Mouse (Mus musculus) lung, embryonic 14.5 days (tissue): ENCODE measurements around the gene Ap2a2. TPM values are rescaled to one million over a fixed set of nuclear protein-coding genes. Genes with fewer than 3 reads are reported as not detected.
A peak's percentile ranks its signal among the peaks of the same experiment; 100 is the strongest.

Source experiments
- ATAC-seq: fragments of 200-750 bp; cut with Nextera tagmentation; 2 replicates; pipeline ENCODE4 v1.8.0; 2017; ENCODE audit warnings: mild to moderate bottlenecking, moderate TSS enrichment, moderate library complexity; ENCODE audit not compliant: insufficient read depth
- DNase-seq: peaks from one replicate; pipeline ENCODE4 v3.0.0-alpha.2; 2015
- H3K27ac ChIP-seq: fragments of 300-500 bp; sonication (generic); 2 replicates; pipeline ENCODE4 v1.5.1; 2014; ENCODE audit warnings: low read depth, mild to moderate bottlenecking, moderate library complexity
- H3K27me3 ChIP-seq: fragments of 300-500 bp; sonication (generic); 2 replicates; pipeline ENCODE4 v1.6.1; 2014; ENCODE audit warnings: low read length, control low read depth; ENCODE audit not compliant: insufficient read depth
- H3K36me3 ChIP-seq: fragments of 300-500 bp; sonication (generic); 2 replicates; pipeline ENCODE4 v1.6.1; 2014; ENCODE audit warnings: control low read depth; ENCODE audit not compliant: insufficient read depth
- H3K4me1 ChIP-seq: fragments of 300-500 bp; sonication (generic); 2 replicates; pipeline ENCODE4 v1.6.1; 2014; ENCODE audit warnings: antibody characterized with exemption, control low read depth; ENCODE audit not compliant: insufficient read depth
- H3K4me2 ChIP-seq: fragments of 300-500 bp; sonication (generic); 2 replicates; pipeline ENCODE4 v1.6.1; 2014; ENCODE audit warnings: mild to moderate bottlenecking
- H3K4me3 ChIP-seq: fragments of 300-500 bp; sonication (generic); 2 replicates; pipeline ENCODE4 v1.5.1; 2014; ENCODE audit warnings: low read depth, low read length
- H3K9ac ChIP-seq: fragments of 300-500 bp; sonication (generic); 2 replicates; pipeline ENCODE4 v1.6.1; 2014
- H3K9me3 ChIP-seq: fragments of 300-500 bp; sonication (generic); 2 replicates; pipeline ENCODE4 v1.6.1; 2016; ENCODE audit warnings: low read depth, low read length, control low read depth
- CTCF ChIP-seq: IDR thresholded peaks from 2 replicates; pipeline ENCODE4 v1.5.1; 2016; ENCODE audit warnings: antibody characterized with exemption, low read depth
- WGBS: fragments of 180-500 bp; shearing (Covaris S2); extraction: QIAGEN DNeasy Blood & Tissue Kit; methylation state at CpG from one replicate; pipeline ENCODE4 v1.1.7; 2014; 5-methylcytosine and 5-hydroxymethylcytosine counted together
- polyA plus RNA-seq: library from polyadenylated mRNA; unstranded; fragments of >200 nt; fragmentation: Nextera tagmentation; extraction: Ambion mirVana; gene quantifications from 2 replicates; pipeline ENCODE4 v1.2.1, GENCODE M21; 2014

Gene Ap2a2
- 63.1 and 67.6 TPM in 2 replicates for polyA plus RNA-seq

DNA sequence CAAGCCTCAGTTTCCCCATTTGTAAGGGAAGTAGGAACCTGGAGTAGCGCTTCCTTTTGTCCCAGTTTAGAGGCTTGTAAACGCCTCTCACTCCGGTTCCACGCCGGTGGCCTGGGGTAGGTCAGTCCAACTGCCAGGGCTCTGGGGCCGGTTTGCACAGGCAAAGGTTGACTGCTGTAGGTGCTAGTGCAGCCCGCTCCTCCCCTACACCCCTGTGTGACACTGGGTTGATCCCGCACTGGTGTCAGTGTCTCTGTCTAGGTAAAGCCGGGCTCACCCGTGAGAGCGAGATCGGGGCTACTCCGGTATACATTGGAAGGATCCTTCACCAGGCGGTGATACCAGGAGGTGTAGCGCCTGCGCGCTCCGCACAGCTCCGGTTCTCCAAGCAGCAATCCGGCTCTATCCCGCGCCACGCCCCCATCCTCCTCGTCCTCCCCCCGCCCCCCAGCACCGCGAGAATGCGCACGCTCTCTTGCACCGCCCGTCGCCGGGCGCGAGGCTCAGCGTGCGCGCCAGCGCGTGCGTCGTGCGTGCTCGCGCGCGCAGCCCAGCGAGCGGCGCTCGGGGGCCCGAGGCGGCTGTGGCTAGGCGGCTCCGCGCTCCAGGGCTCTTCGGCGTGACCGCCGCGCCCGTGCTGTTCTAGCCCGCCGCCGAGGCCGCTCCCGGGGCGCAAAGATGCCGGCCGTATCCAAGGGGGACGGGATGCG is at the start of gene Ap2a2:
TSS of gene Ap2a2 (plus strand) at position 492 of the 710 bp plus-strand sequence.
- WGBS: under 1% methylated on average over 72 of the region's 72 CpGs
- no peaks in the 10 kb centered on the region for H3K9me3 ChIP-seq
- no peaks in the 10 kb centered on the region for H3K27me3 ChIP-seq
- peak; percentile 93 for ATAC-seq
- peak within 1 kb of the TSS; percentile 77 for H3K27ac ChIP-seq
- peak within 1 kb of the TSS; percentile 90 for H3K4me2 ChIP-seq
- no peak for TF ChIP-seq CTCF
- H3K9ac ChIP-seq: peak within 1 kb of the TSS; percentile 97
- peak within 1 kb of the TSS; percentile 98 for H3K4me3 ChIP-seq
- H3K36me3 ChIP-seq: peaks cover 9% of the 10 kb centered on the region
- H3K4me1 ChIP-seq: no peaks in the 10 kb centered on the region
- DNase-seq: peak; percentile 97

GRCm38 (mm10) chr7:141517638-141518037 is 44.3 kb upstream of the Ap2a2 start:
- 77% methylated on average over 4 of the region's 4 CpGs for WGBS
- TF ChIP-seq CTCF: no peak
- H3K27me3 ChIP-seq: no peaks in the 10 kb centered on the region

DNA sequence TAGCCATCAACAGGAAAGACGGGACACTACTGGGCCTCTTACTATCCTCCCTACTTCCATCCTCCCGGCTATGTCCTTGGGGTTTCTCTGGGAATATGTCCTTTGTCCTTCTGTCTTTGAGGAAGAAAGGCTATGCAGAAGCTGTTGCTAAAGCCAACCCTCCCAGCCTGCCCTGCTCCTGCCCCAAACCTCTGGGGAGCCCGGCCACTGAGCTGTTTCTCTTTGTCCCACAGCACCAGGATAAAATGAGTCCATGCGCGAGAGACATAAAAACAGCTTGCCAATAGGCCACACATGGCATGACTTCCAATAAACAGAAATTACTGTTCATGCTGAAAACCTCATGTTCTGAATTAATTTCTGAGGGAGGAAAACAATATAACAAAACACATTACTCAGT is 43.7 kb upstream of the Ap2a2 start:
- ATAC-seq (no peak), DNase-seq (no peak)
- no peak for TF ChIP-seq CTCF
- Histone ChIP-seq H3K27me3 (no peaks in the 10 kb centered on the region), H3K4me3 (no peak overlapping the region), H3K4me1 (no peaks in the 10 kb centered on the region), H3K36me3 (peaks cover 6% of the 10 kb centered on the region; the same call in 1 of the 2 replicates), H3K4me2 (no peak overlapping the region), H3K9me3 (no peaks in the 10 kb centered on the region), H3K27ac (no peak overlapping the region), H3K9ac (no peak overlapping the region)
- WGBS: 90% methylated on average over 5 of the region's 5 CpGs

More at GRCm38 (mm10) chr7:141517638-141518037, 44.3 kb upstream of the Ap2a2 start:
- H3K27ac ChIP-seq: no peak overlapping the region
- H3K9ac ChIP-seq: no peak overlapping the region
- no peak overlapping the region for H3K4me2 ChIP-seq
- DNase-seq (no peak), ATAC-seq (no peak)
- H3K4me1 ChIP-seq: no peaks in the 10 kb centered on the region
- no peak overlapping the region for H3K4me3 ChIP-seq
- no peaks in the 10 kb centered on the region for H3K9me3 ChIP-seq
- H3K36me3 ChIP-seq: peaks cover 6% of the 10 kb centered on the region; the same call in 1 of the 2 replicates

DNA sequence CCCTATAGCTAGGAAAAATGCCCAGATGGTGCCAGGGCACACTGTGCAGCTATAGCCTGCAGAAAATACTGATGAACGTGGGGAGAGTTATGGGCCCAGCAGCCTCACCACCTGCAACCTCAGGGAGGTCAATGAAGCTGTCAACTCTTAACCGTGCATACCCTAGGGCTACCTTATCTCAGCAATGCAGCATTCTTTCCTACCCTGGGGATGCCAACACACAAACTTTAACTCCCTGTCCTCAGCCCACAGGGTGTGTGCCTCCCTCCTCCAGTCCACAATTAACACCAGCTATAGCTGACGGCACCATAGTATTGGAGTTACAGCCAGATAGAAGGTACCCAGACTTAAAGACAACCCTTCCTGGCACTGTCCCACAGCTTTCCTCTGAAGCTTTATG is 43.0 kb upstream of the Ap2a2 start:
- WGBS: 71% methylated on average over 3 of the region's 3 CpGs
- H3K27ac ChIP-seq: no peak overlapping the region

GRCm38 (mm10) chr7:141519795-141520194 is 42.2 kb upstream of the Ap2a2 start:
- Histone ChIP-seq H3K9me3 (no peaks in the 10 kb centered on the region), H3K4me3 (no peak overlapping the region), H3K4me2 (no peak overlapping the region), H3K27me3 (no peaks in the 10 kb centered on the region), H3K36me3 (peaks cover 2% of the 10 kb centered on the region; the same call in 1 of the 2 replicates), H3K4me1 (no peaks in the 10 kb centered on the region), H3K27ac (no peak overlapping the region), H3K9ac (no peak overlapping the region)
- DNase-seq (no peak), ATAC-seq (no peak)
- WGBS: 68% methylated on average over 1 of the region's 1 CpGs
- TF ChIP-seq CTCF: no peak

More for the DNA sequence above, 43.0 kb upstream of the Ap2a2 start:
- H3K9ac ChIP-seq: no peak overlapping the region
- no peak overlapping the region for H3K4me2 ChIP-seq
- no peaks in the 10 kb centered on the region for H3K27me3 ChIP-seq
- H3K4me3 ChIP-seq: no peak overlapping the region
- H3K9me3 ChIP-seq: no peaks in the 10 kb centered on the region
- ATAC-seq (no peak), DNase-seq (no peak)
- H3K4me1 ChIP-seq: no peaks in the 10 kb centered on the region
- H3K36me3 ChIP-seq: peaks cover 6% of the 10 kb centered on the region; the same call in 1 of the 2 replicates
- TF ChIP-seq CTCF: no peak

- TF ChIP-seq CTCF: 0 out of 2 replicates have a peak, but pooled peaks have one; percentile 1
- Histone ChIP-seq H3K4me1 (no peaks in the 10 kb centered on the region), H3K27me3 (no peaks in the 10 kb centered on the region), H3K9ac (no peak overlapping the region), H3K4me2 (no peak overlapping the region), H3K4me3 (no peak overlapping the region), H3K9me3 (no peaks in the 10 kb centered on the region), H3K27ac (no peak overlapping the region), H3K36me3 (peaks cover 20% of the 10 kb centered on the region; the same call in 1 of the 2 replicates)
- DNase-seq (no peak), ATAC-seq (no peak)
- 38% methylated on average over 4 of the region's 4 CpGs for WGBS
These were observed 39.0 kb upstream of the Ap2a2 start for GRCm38 (mm10) chr7:141523007-141523406.

- WGBS: 74% methylated on average over 4 of the region's 4 CpGs
- H3K9me3 ChIP-seq: no peaks in the 10 kb centered on the region
- no peak for TF ChIP-seq CTCF
- no peaks in the 10 kb centered on the region for H3K4me1 ChIP-seq
- no peak overlapping the region for H3K4me2 ChIP-seq
- peaks cover 28% of the 10 kb centered on the region for H3K36me3 ChIP-seq
- no peak for ATAC-seq
- H3K27me3 ChIP-seq: no peaks in the 10 kb centered on the region
- no peak overlapping the region for H3K4me3 ChIP-seq
- H3K27ac ChIP-seq: no peak overlapping the region
- no peak for DNase-seq
- H3K9ac ChIP-seq: no peak overlapping the region
These were observed 37.7 kb upstream of the Ap2a2 start for GRCm38 (mm10) chr7:141524271-141524670.
